Comparison of ENCODE assay signal across 16 mouse cellular contexts in the genomic region with DNA sequence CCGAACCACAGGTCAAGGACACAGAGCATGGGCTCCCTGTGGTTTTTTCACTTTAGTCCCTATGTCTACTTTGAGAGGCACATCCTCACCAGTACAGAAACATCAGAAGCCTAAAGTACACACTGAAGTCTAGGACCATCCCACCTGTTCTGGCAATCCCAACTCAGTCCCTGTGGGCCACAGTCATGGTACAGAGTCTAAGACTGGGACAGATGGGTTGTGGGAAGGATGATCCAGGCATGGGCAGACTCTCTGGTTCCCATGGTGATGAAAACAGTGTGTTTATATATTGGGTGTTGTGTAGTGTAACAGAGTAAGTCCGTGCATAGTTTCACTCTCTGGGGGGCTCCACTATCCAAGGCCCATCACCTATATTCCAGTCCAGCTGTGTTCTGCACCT.
"Had no signal": no experiment of that assay in that cellular context is flagged by ENCODE, and none has a peak within 500 bp of the region (broad histone marks: within the 10 kb centered on the region; RNA-seq: fewer than 3 reads in every experiment).

No protein-coding gene starts in this region.

- H3K9ac ChIP-seq: limb, embryonic 12.5 days; liver, embryonic 13.5 days; liver, postnatal 0 days; lung, embryonic 15.5 days; midbrain, embryonic 12.5 days; neural tube, embryonic 13.5 days had no signal

- H3K36me3 ChIP-seq: limb, embryonic 12.5 days; liver, embryonic 13.5 days; lung, embryonic 15.5 days; midbrain, embryonic 12.5 days; neural tube, embryonic 13.5 days had no signal

- ATAC-seq: intestine, embryonic 16.5 days; liver, postnatal 0 days; midbrain, embryonic 16.5 days had no signal

- H3K4me3 ChIP-seq: limb, embryonic 12.5 days; liver, embryonic 13.5 days; lung, embryonic 15.5 days; midbrain, embryonic 12.5 days; neural tube, embryonic 13.5 days had no signal

- H3K9me3 ChIP-seq: limb, embryonic 12.5 days; liver, embryonic 13.5 days; lung, embryonic 15.5 days; midbrain, embryonic 12.5 days; neural tube, embryonic 13.5 days had no signal

- DNase-seq: kidney, adult 2 months; kidney, postnatal 25 days; liver; liver, embryonic 13.5 days; liver, postnatal 0 days; lung, postnatal 14 days; retina, postnatal 1 day; right cerebral cortex, postnatal 25 days; thymus, postnatal 36 days had no signal

- H3K4me2 ChIP-seq: limb, embryonic 12.5 days; liver, embryonic 13.5 days; lung, embryonic 15.5 days; midbrain, embryonic 12.5 days; neural tube, embryonic 13.5 days had no signal

- H3K27me3 ChIP-seq: limb, embryonic 12.5 days; liver, embryonic 13.5 days; lung, embryonic 15.5 days; midbrain, embryonic 12.5 days; neural tube, embryonic 13.5 days had no signal

- H3K4me1 ChIP-seq: liver, embryonic 13.5 days; midbrain, embryonic 12.5 days; neural tube, embryonic 13.5 days had no signal

- H3K27ac ChIP-seq: limb, embryonic 12.5 days; liver, embryonic 13.5 days; lung, embryonic 15.5 days; midbrain, embryonic 12.5 days; neural tube, embryonic 13.5 days; stomach, postnatal 0 days had no signal
